Mouse (Mus musculus) heart, postnatal 10 days (tissue): Measurements from ENCODE around the gene Pigv. TPM values are rescaled to one million over a fixed set of nuclear protein-coding genes. Genes with fewer than 3 reads are reported as not detected.

Experiments used
- DNase-seq, 2 experiments: peaks; one replicate each; pipeline ENCODE4 v3.0.0; 2021
- intact Hi-C: fragments of 180-260 bp; cut with DNase I; formaldehyde crosslinking; loops from one replicate; pipeline ENCODE4 v1.15.1; 2025
- total RNA-seq, 2 experiments: library from RNA; stranded (reverse); gene quantifications; 2 replicates each; pipeline ENCODE4 v1.2.3; 2021

Pigv gene
- 10 to 100 TPM in 1 of 2 experiments, 1 to 10 TPM in 1; 8.6 to 11.2 TPM for total RNA-seq

DNA sequence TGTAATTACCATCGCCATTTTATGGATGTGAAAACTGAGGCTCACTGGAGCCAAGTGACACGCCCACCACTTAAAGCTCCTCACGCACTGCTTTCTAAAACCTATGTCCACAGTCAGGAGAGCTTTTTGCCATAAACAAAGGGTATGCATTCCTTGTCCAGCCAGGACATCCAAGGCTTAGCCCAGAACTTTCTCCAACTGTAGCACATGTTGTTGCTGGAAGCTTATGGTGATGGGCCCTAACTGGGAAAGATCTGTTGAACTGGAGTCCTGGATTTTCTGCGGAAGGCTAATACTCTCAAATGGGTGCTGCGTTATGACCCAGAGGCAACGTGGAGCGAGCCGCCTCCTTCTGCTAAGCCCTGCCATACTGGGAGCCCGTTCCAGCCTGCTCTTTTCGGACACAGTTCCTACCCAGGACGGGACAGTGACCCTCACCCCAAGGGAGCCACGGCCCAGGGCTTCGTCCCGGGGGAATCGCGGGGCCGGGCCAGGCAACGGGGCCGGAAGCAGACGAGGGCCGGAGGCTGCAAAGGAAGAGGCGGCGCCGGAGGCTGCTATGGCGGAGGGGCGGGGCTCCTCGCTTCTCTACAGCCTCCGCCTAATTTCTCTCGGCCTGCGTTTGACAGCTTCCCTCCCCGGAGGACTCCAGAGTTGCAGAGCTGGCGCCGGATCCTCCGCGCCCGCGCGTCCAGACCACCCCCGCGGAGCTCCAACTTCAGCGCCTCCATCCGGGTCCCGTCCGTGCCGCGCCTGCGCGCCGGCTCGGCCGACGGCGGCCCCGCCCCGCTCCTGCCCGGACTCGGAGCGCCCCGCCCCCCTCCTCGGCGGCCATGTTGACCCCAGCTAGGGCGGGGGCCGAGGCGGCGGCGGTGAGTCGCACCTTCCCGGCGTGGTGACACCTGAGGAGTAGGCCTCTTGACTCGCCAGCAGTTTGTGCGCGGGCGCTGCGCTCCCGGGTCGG is at the start of gene Pigv:
Gene Pigv (minus strand): TSS at position 767 of the 964 bp plus-strand sequence.
- intact Hi-C loops: loop anchor here (1.0 to 5.0 kb wide), 6 partner anchors 82 to 295 kb away; partner anchors contain the start of gene Hmgn2
- peak; percentile 96 for DNase-seq

DNA sequence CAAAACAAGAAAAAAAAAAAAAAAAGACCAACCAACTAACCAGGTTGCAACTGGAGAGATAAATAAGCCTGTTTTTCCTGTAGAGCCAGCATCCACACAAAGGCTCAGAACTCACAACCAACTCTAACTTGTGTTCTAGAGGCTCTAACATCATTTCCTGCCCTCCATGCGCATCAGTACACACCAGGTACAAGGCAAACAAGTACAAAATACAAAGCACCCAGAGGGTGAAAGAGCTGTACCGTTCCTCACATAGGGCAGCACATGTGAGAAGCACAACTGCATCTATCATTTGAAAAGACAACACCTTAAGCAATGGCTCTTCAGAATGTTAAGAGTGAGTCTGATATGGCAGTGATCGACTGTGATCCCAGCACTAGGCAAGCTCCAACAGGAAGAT is 47.3 kb upstream of the Pigv start:
- no peak for DNase-seq
- intact Hi-C loops: no loop called here

DNA sequence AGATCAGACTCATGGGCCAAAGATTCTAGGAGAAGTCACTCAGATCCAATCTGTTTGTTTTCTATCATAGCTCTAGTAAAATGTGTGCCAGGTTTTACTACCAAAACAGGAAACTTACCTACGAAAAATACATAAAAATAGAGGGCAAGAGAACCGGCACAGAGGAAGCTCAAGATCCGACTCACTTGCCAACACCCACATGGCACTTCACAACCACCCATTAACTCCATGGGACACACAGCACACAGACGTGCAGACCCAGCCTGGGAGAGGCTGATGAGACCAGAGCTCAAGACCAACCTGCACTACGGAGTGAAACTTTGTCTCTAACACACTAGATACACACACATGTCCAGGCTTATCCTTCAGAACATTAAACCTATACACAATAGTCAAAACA is 40.3 kb upstream of the Pigv start:
- intact Hi-C loops: no loop called here
- DNase-seq: no peak

DNA sequence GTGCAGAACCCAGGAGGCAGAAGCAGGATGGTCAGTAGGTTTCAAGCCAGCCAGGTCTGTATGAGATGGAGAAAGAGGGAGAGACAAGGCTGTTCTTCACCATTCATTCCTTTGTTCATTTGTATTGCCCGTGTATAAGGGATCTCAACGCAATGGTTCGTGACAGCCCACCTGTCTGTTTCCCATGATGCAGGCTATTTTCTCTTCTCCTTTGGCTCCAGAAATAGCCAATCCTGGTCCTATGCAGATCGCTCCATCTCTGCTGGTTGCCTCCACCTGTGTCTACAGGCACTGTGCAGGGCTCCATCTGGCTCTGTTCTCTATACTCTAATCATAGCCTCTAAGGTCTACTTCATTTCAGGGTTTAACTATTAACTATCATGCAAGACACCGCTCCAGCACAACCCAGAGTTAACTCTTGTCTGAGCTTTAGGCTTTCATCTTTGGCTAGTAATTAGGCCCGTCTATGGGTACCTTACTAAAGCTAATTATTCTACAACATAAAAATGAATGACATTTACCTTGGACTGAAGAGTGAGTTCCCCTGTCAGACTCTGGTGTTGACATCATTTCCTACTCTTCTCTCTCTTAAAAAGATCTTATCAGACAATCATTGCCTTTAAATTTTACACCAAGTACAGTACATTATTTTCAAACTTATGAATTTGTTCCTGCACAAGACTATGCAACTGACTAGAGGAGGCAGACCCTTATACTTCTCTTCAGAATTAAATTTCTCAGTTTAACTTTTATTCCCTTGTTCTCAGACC is 39.0 kb upstream of the Pigv start:
- DNase-seq: no peak
- intact Hi-C loops: no loop called here

DNA sequence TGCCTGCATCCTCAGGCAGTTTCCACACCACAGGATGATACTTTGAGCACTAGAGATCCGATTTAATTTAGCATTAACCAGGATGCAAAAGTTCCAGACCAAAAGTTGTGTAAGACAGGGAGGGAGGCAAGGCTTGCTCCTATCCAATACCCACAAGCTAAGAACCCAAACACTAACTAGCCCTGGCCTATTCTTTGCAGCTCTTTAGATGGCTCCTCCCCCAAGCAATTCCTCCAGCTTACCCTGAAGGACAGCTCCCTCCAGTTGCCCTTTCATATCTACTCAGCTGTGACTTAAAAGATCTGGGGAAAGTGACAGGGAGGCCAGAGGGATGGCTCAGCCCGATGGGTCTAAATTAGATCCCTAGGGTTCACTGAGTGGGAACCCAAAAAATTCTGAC is 36.9 kb upstream of the Pigv start:
- no peak for DNase-seq
- intact Hi-C loops: no loop called here

DNA sequence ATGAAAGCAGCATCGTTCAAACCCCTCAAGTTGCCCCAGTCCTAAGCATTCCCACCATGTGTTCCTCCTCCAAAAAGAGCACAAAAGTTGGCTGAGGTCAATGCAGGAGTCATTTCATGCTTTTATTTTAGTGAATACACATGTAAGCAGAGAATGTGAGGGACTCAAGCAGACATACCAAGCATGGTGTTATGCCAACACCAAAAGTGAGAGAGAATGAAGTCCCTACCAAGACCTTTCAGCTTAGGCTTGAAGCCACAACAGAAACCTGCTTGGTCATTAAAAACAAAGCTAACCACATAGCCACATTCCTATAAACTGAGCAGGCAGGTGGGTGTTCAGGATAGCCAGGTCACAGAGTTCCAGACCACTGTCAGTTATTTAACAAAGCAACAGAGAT is 35.0 kb upstream of the Pigv start:
- intact Hi-C loops: loop anchor here (2.0 kb wide), 2 partner anchors 21 to 43 kb away; no protein-coding TSS in a partner anchor
- DNase-seq: no peak

DNA sequence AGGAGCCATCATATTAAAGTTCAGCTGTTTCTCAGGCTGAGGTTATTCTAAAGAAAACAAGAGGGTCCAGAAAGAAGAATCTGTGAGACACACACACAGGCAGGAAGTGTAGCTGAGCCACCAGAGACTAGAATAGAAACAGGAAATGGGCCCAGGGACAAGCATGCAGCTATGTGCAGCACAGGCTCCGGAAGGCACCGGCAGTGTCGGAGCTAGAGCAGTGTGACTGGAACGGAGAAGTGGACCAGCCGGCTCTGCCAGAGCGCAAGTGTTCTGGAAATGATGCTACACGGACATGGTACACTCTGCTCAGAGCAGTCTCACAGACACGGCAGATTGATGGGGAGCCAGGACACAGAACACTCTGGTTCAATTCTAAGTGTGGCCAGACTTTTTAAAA is 34.5 kb upstream of the Pigv start:
- intact Hi-C loops: loop anchor here (2.0 kb wide), 2 partner anchors 22 to 44 kb away; no protein-coding TSS in a partner anchor
- DNase-seq: peak; percentile 82 to 83

DNA sequence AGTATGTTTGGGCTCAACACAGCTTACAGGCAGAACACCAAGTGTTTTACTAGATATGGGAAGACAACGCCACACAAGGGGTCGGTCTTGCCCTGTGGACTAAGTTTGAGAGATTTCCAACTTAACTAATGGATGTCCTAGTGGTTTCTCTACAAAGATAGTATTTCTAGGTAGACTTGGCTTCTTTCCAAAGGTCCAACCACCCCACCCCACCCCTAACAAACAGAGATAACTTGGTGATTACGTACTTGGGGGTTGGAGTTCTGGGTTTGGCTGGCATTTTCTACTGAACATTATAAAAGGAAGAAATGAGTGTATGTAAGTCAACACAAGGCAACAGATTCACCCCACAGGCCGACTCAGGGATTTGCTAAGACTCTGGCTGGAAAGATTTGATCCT is 32.6 kb upstream of the Pigv start:
- DNase-seq: no peak
- intact Hi-C loops: loop anchor here (2.0 kb wide), 1 partner anchor 30 kb away; no protein-coding TSS in a partner anchor

DNA sequence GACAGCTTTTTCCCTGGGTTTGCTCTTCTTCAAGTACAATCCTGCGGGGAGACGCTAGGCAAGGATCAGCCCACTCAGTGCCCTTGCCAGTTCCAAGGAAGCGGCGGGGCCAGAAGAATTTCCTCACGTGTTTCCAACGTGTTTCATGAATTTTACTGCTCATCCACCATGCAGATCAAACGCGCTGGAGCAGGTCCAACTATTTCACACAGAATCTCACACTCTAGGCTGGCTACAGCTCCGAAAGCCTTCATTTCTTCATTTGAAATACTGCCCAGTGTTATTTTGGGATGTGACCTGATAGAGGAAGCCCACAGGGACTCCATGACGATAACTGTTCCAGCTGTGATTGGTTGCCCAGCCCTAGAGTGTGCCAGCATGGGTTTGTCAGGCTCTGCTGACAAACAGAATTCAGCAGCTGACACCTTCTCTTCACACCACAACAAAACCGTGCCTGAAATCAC is 28.5 kb upstream of the Pigv start:
- intact Hi-C loops: no loop called here
- peak; percentile 90 to 91 for DNase-seq

DNA sequence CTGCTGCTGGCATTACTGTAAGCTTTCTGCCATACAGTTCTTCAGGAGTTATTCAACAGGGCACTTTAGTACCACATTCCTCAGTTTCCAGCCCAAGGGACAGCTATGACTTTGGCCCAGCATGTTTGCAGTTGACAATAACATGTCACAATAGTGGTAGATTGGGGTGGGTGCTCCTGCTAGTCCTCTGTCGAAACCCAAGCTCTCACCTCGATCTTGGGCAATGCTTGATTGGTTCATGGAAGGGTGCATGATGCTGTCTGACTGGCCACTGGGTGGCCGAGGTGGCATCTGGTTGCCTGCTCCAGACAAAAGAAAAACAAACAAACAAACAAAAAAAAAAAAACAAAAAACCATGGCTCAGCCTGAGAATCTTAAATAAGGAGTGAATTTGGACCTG is 22.9 kb upstream of the Pigv start:
- DNase-seq: no peak
- intact Hi-C loops: no loop called here

DNA sequence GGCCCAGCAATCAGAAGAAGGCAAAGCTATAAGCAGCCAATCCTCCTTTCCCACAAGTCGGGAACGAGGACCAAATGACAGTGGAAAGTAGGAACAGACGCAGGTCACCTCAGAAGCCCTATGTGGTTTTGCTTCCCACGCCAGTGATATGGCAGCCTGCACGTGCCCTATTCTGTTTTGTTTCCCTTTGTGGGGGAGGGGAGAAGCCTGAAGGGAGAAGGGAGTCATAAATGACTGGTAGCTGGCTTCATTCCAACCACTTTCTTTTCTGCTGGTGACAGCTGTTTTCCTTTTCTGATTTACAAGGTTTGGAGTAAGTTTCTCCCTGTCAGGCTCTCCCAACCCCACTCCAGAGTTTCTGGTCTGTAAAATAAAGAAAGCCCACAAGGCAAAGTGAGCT is 17.8 kb upstream of the Pigv start:
- peak; percentile 63 to 68 for DNase-seq

DNA sequence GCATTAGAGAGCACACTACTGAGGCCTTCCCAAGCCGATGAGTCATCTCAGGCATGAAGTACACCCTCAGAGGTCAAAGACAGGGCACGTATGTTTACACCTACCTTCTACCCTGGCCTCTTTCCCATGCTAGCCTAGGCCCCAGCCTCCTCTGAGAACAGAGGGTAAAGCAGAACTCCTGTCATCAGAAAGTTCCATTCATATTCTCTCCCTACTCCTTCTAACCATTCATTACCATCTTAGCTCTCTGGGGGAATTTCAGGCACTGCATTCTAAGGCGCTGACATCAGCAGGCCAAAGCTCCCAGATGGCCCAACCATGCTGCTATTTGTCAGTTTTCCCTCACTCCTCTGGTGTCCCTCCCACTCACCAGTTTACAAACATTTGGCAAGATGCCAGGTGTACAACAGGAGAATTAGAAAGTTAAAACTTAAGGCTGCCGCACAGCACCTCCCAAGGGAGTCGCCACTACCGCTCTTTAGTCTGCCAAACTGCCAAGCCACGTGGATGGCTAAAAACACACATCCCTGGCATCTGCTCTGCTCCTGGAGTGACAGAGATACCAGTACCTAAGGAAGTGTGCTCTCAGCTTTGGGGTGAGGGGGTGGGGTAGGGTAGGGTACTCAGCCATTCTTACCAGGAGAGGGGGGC is 16.1 kb upstream of the Pigv start:
- DNase-seq: peak; percentile 56 to 70
- intact Hi-C loops: loop anchor here (5.0 kb wide), 1 partner anchor 64 kb away; no protein-coding TSS in a partner anchor

More for the DNA sequence above, 17.8 kb upstream of the Pigv start:
- intact Hi-C loops: no loop called here

DNA sequence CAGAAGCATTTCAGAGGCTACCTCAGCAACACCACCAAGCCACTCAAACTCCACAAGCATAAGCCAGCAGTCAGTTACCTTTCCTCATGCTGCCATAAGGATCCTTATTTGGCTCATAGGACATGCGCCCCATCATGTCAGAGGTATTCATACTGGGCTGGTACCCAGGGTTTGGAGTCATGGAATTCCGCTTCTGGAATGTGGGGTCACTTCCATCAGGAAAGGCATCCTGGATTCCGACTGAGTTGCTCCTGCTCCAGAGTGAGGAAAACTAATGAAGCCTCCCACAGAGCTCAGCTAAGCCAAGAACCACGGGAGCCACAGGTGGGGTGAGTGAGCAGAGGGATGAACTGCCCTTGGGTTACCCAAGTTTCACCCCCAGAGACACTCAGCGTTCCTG is 14.7 kb upstream of the Pigv start:
- intact Hi-C loops: loop anchor here (5.0 kb wide), 1 partner anchor 65 kb away; no protein-coding TSS in a partner anchor
- no peak for DNase-seq

DNA sequence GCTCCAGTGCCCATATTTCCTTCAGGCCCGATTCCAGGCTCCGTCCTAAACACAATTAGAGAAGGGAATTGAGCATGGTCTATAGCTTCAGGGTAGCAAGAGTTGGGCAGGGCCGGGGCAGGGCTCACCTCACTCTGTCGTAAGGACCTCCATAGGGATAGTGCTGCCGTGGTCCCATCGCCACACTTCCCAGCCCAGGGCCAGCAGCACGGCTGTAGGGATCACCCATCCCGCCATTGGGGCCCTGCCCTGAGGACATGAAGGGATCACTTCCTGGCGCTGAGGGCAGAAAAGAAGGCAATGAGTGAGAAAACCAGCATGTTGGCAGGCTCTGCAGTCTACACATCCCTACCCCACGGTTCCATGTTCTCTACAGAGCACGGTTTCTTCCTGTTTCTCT is 14.1 kb upstream of the Pigv start:
- no peak for DNase-seq
- intact Hi-C loops: loop anchor here (5.0 kb wide), 1 partner anchor 66 kb away; no protein-coding TSS in a partner anchor

DNA sequence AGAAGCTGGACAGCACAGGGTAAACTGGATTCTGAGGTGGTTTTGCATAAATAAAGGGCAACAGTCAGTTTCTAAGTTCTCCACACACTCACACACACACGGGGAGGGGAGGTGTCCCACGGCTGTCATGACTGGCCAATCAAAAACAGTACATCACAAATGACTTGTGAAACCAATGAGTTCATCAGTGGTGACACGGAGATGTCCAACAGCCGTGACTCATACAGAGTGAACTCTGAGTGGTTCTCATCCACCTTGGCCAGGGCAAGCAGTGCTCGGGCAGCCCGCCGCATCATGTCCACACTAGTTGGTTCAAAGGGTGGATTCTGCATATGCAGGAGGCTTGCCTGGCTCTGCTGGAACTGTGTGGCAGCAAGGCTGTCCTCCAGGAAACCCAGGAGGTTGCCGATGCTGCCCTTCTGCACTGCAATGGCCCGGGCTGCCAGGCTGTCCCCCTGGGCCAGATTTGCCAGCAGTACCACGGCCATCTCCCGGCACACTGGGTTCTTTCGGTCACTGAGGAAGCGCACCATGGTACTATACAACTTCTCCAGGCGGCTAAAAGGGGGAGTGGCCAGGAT is 7.8 kb upstream of the Pigv start:
- DNase-seq: no peak
- intact Hi-C loops: no loop called here

DNA sequence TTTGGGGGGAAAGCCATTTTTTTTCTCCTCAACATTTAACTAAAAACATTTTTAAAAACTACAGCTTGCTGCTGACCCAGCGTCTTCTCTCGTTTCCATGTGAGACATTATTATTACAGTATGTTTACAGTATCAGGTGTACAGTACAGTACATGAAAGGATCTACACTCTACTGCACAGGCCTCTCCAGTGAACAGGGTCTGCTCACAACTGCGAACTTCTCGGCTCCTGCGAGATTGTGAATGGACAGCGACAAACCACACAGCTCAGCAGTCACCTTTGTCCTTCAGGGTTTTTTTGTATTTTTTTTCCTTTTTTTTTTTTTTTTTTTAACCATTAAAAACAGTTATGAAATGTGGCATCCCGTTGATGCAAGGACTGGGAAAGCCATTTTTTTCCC is 7.2 kb upstream of the Pigv start:
- DNase-seq: no peak
- intact Hi-C loops: no loop called here

DNA sequence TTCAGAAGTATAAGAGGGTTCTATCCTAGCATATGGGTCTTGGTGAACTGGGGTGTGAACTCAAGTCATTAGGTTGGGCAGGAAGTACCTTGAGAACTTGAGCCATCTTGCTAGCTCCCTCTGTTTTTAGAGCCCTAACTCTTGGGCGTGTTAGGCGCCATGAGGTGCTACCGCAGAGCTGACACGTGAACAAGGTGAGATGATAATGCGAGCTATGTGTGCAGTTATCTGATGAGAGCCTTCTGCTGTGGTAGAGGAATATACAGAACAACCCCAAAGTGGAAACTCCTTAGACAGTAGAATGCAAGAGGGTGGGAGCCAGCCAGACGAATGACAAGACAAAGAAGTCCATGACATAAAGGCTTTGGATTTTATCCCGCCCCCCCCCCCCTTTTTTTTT is 4.8 kb upstream of the Pigv start:
- DNase-seq: no peak
- intact Hi-C loops: no loop called here

DNA sequence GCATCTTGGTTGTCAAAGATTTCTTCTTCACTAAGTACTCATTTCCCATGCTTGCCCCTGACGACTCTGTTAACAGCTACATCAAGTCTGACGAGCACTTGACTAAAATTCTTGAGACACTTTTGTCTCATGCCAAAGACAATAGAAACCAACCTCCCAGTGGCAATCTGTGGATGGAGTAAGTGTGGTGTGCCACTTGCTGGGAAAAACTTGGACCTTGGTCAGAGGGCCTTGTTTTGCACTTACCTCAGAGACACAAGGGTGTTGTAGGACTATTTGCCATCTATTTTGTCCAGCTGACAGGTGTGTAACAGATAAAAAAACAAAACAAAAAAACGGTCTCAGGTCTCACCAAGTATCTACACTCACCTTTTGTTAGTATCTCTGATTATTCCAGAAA is 3.7 kb upstream of the Pigv start:
- DNase-seq: no peak
- intact Hi-C loops: no loop called here

DNA sequence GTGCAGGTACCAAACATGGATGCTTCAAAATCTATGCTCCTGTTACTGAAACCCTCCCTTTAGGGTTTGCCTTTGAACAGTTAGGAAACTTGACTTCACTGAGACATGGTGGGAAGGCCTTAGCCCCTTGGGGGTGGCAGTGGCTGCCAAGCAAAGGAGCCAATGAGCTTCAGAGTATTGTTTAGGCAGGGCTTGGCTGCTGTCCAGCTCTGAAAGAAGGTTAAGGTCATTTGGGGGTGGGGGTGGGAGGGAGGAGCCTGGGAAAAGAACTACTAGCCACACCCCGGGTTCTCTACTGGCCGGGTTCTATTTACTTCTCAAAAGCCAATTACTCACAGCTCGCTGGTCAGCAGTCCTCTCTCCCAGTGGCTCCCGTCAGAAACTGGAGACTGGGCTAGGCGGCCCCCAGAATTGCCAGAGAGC is 3.2 kb upstream of the Pigv start:
- intact Hi-C loops: loop anchor here (2.0 kb wide), 1 partner anchor 29 kb away; no protein-coding TSS in a partner anchor
- DNase-seq: peak; percentile 72 to 73

DNA sequence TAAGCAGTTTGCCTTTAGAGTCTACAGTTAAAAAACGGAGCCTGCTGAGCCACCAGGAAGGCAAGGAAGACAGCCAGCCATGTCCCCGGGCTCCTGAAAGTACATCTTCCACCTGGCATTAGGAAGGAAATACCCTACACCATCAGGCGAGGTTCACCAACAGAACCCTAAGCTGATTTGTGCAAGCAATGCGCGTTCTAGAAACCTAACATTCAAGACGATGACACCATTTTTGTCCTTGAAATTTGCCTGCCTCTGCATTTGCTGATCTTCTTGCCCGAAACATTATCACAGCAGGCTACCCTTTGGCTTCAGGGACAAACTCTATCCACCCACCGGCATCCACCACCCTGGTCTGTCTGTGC is 1.9 kb upstream of the Pigv start:
- intact Hi-C loops: loop anchor here (2.0 to 5.0 kb wide), 2 partner anchors 30 to 293 kb away; partner anchors contain the start of gene Hmgn2
- DNase-seq: no peak
